Mouse (Mus musculus): Measurements from ENCODE around the gene Creg1.

GRCm38 (mm10) chr1:165737451-165737850, 26.1 kb upstream of the Creg1 start:
- TF ChIP-seq POLR2A (IDR thresholded peaks at IDR 0.05; ENCODE audit: insufficient read depth, low read depth, low read length) = no peak
- TF ChIP-seq EP300 (IDR thresholded peaks at IDR 0.05; ENCODE audit: insufficient read depth, low read depth, low read length) = no peak
- no peak for TF ChIP-seq CTCF (IDR thresholded peaks at IDR 0.05)

All from heart, adult 2 months (tissue).